Mouse (Mus musculus) midbrain, embryonic 16.5 days (tissue): ENCODE data around the gene Mtor. TPM values are rescaled to one million over a fixed set of nuclear protein-coding genes. Genes with fewer than 3 reads are reported as not detected.

Experiments used
- ATAC-seq: fragments of 200-750 bp; cut with Nextera tagmentation; 2 replicates; pipeline ENCODE4 v1.8.0; 2017; ENCODE audit warnings: moderate TSS enrichment
- H3K27ac ChIP-seq: fragments of 300-500 bp; sonication (generic); 2 replicates; pipeline ENCODE4 v1.5.1; 2014; ENCODE audit warnings: mild to moderate bottlenecking, low read length, mixed read lengths
- H3K27me3 ChIP-seq: fragments of 300-500 bp; sonication (generic); 2 replicates; pipeline ENCODE4 v1.6.1; 2014; ENCODE audit warnings: low read depth, low read length, mixed read lengths; ENCODE audit not compliant: control insufficient read depth, insufficient read depth
- H3K36me3 ChIP-seq: fragments of 300-500 bp; sonication (generic); 2 replicates; pipeline ENCODE4 v1.6.1; 2014; ENCODE audit warnings: mild to moderate bottlenecking, low read length, moderate library complexity, mixed read lengths; ENCODE audit not compliant: control insufficient read depth, insufficient read depth
- H3K4me1 ChIP-seq: fragments of 300-500 bp; sonication (generic); 2 replicates; pipeline ENCODE4 v1.6.1; 2014; ENCODE audit warnings: mild to moderate bottlenecking, low read length, mixed read lengths; ENCODE audit not compliant: control insufficient read depth, insufficient read depth
- H3K4me2 ChIP-seq: fragments of 300-500 bp; sonication (generic); 2 replicates; pipeline ENCODE4 v1.6.1; 2014; ENCODE audit warnings: mild to moderate bottlenecking, low read length, mixed read lengths
- H3K4me3 ChIP-seq: fragments of 300-500 bp; sonication (generic); 2 replicates; pipeline ENCODE4 v1.5.1; 2014; ENCODE audit warnings: low read depth, mild to moderate bottlenecking, low read length, moderate library complexity, mixed read lengths
- H3K9ac ChIP-seq: fragments of 300-500 bp; sonication (generic); 2 replicates; pipeline ENCODE4 v1.6.1; 2014; ENCODE audit warnings: low read depth, low read length, mixed read lengths
- H3K9me3 ChIP-seq: fragments of 300-500 bp; sonication (generic); replicated peaks from 2 replicates; pipeline ENCODE4 v1.6.1; 2014; ENCODE audit warnings: mild to moderate bottlenecking, low read length, mixed read lengths; ENCODE audit not compliant: control insufficient read depth, poor library complexity, severe bottlenecking
- WGBS: fragments of 180-500 bp; shearing (Covaris S2); extraction: QIAGEN DNeasy Blood & Tissue Kit; methylation state at CpG from one replicate; pipeline ENCODE4 v1.1.7; 2014; 5-methylcytosine and 5-hydroxymethylcytosine counted together
- polyA plus RNA-seq: library from polyadenylated mRNA; unstranded; fragments of >200 nt; fragmentation: Nextera tagmentation; extraction: Ambion mirVana; gene quantifications from 2 replicates; pipeline ENCODE4 v1.2.1, GENCODE M21; 2015

Gene Mtor
- polyA plus RNA-seq, 1 experiment from 2014 or later, result 23.0 TPM

- no peak for ATAC-seq
- H3K4me3 ChIP-seq, result no peak overlapping the region
- 64% methylated on average over 6 of the region's 8 CpGs for WGBS
- H3K4me2 ChIP-seq, result no peak overlapping the region
- H3K27me3 ChIP-seq, result no peaks in the 10 kb centered on the region
- H3K9me3 ChIP-seq, result no peaks in the 10 kb centered on the region
- peaks cover 2% of the 10 kb centered on the region for H3K36me3 ChIP-seq
- no peak overlapping the region for H3K27ac ChIP-seq
- 0 out of 2 replicates have a peak overlapping the region, but pooled peaks have one; percentile 14 for H3K9ac ChIP-seq
- peaks cover 16% of the 10 kb centered on the region for H3K4me1 ChIP-seq
Observed at GRCm38 (mm10) chr4:148589565-148589964, 141.2 kb downstream of the Mtor start.

- H3K9me3 ChIP-seq, result no peaks in the 10 kb centered on the region
- peak; percentile 11; the same call in 1 of the 2 replicates for ATAC-seq
- peak overlapping the region; percentile 90 for H3K4me3 ChIP-seq
- H3K27ac ChIP-seq, result peak overlapping the region; percentile 82
- peak overlapping the region; percentile 61 for H3K9ac ChIP-seq
- H3K4me2 ChIP-seq, result peak overlapping the region; percentile 85
- 5% methylated on average over 18 of the region's 18 CpGs for WGBS
- H3K36me3 ChIP-seq, result peaks cover 10% of the 10 kb centered on the region
- peaks cover 16% of the 10 kb centered on the region for H3K4me1 ChIP-seq
- no peaks in the 10 kb centered on the region for H3K27me3 ChIP-seq
Observed at GRCm38 (mm10) chr4:148590421-148591170, 142.2 kb downstream of the Mtor start.

GRCm38 (mm10) chr4:148591171-148591630, 142.8 kb downstream of the Mtor start, which contains the start of gene Srm:
Gene Srm, plus strand, starts transcription at chr4:148591503.
- Histone ChIP-seq H3K9ac (peak within 1 kb of the TSS; percentile 90), H3K4me2 (peak within 1 kb of the TSS; percentile 98), H3K4me3 (peak within 1 kb of the TSS; percentile 90), H3K27ac (peak within 1 kb of the TSS; percentile 82), H3K9me3 (no peaks in the 10 kb centered on the region), H3K4me1 (peaks cover 16% of the 10 kb centered on the region), H3K36me3 (peaks cover 10% of the 10 kb centered on the region), H3K27me3 (no peaks in the 10 kb centered on the region)
- peak; percentile 99 for ATAC-seq
- under 1% methylated on average over 32 of the region's 50 CpGs for WGBS

GRCm38 (mm10) chr4:148591637-148592380, 143.4 kb downstream of the Mtor start:
- Histone ChIP-seq H3K4me3 (peak overlapping the region; percentile 90), H3K27ac (peak overlapping the region; percentile 60; the same call in 1 of the 2 replicates), H3K4me2 (peak overlapping the region; percentile 98), H3K27me3 (no peaks in the 10 kb centered on the region), H3K4me1 (peaks cover 16% of the 10 kb centered on the region), H3K36me3 (peaks cover 13% of the 10 kb centered on the region), H3K9ac (peak overlapping the region; percentile 90), H3K9me3 (no peaks in the 10 kb centered on the region)
- under 1% methylated on average over 51 of the region's 53 CpGs for WGBS
- peak; percentile 66 for ATAC-seq

GRCm38 (mm10) chr4:148593996-148594395, 145.6 kb downstream of the Mtor start:
- Histone ChIP-seq H3K4me3 (no peak overlapping the region), H3K4me1 (peaks cover 16% of the 10 kb centered on the region), H3K27me3 (no peaks in the 10 kb centered on the region), H3K9ac (no peak overlapping the region), H3K36me3 (peaks cover 13% of the 10 kb centered on the region), H3K9me3 (no peaks in the 10 kb centered on the region), H3K4me2 (no peak overlapping the region), H3K27ac (no peak overlapping the region)
- WGBS, result 95% methylated on average over 11 of the region's 11 CpGs
- ATAC-seq, result no peak

GRCm38 (mm10) chr4:148595916-148596315, 147.5 kb downstream of the Mtor start:
- Histone ChIP-seq H3K4me3 (no peak overlapping the region), H3K4me2 (no peak overlapping the region), H3K4me1 (peaks cover 12% of the 10 kb centered on the region), H3K9me3 (no peaks in the 10 kb centered on the region), H3K9ac (no peak overlapping the region), H3K27ac (no peak overlapping the region), H3K36me3 (peaks cover 13% of the 10 kb centered on the region), H3K27me3 (no peaks in the 10 kb centered on the region)
- 86% methylated on average over 6 of the region's 6 CpGs for WGBS
- ATAC-seq, result no peak

GRCm38 (mm10) chr4:148596731-148597130, 148.3 kb downstream of the Mtor start:
- H3K4me3 ChIP-seq, result no peak overlapping the region
- H3K4me1 ChIP-seq, result peaks cover 12% of the 10 kb centered on the region
- H3K9ac ChIP-seq, result no peak overlapping the region
- H3K9me3 ChIP-seq, result no peaks in the 10 kb centered on the region
- no peak overlapping the region for H3K27ac ChIP-seq
- no peaks in the 10 kb centered on the region for H3K27me3 ChIP-seq
- H3K4me2 ChIP-seq, result no peak overlapping the region
- no peak for ATAC-seq
- WGBS, result 97% methylated on average over 3 of the region's 3 CpGs
- peaks cover 13% of the 10 kb centered on the region for H3K36me3 ChIP-seq

- no peak overlapping the region for H3K4me2 ChIP-seq
- no peak overlapping the region for H3K27ac ChIP-seq
- H3K4me3 ChIP-seq, result no peak overlapping the region
- no peaks in the 10 kb centered on the region for H3K27me3 ChIP-seq
- no peaks in the 10 kb centered on the region for H3K4me1 ChIP-seq
- H3K9ac ChIP-seq, result no peak overlapping the region
- WGBS, result 93% methylated on average over 12 of the region's 12 CpGs
- peaks cover 13% of the 10 kb centered on the region for H3K36me3 ChIP-seq
- no peak for ATAC-seq
- H3K9me3 ChIP-seq, result no peaks in the 10 kb centered on the region
Observed at GRCm38 (mm10) chr4:148598826-148599225, 150.4 kb downstream of the Mtor start.

GRCm38 (mm10) chr4:148600316-148600715, 151.9 kb downstream of the Mtor start:
- Histone ChIP-seq H3K9ac (no peak overlapping the region), H3K27ac (no peak overlapping the region), H3K4me2 (no peak overlapping the region), H3K9me3 (no peaks in the 10 kb centered on the region), H3K4me3 (no peak overlapping the region), H3K27me3 (no peaks in the 10 kb centered on the region), H3K4me1 (no peaks in the 10 kb centered on the region), H3K36me3 (peaks cover 4% of the 10 kb centered on the region)
- ATAC-seq, result no peak
- WGBS, result 94% methylated on average over 4 of the region's 4 CpGs
